Mouse (Mus musculus) intestine, embryonic 16.5 days (tissue): ENCODE measurements around the gene Synrg. TPM values are rescaled to one million over a fixed set of nuclear protein-coding genes. Genes with fewer than 3 reads are reported as not detected.

ENCODE experiments used
- ATAC-seq: fragments of 200-750 bp; cut with Nextera tagmentation; 2 replicates; pipeline ENCODE4 v1.8.0; 2017; ENCODE audit warnings: moderate TSS enrichment, moderate library complexity
- H3K27ac ChIP-seq: fragments of 300-500 bp; sonication (generic); 2 replicates; pipeline ENCODE4 v1.5.1; 2014; ENCODE audit warnings: mild to moderate bottlenecking, low read length
- H3K27me3 ChIP-seq: fragments of 300-500 bp; sonication (generic); replicated peaks from 2 replicates; pipeline ENCODE4 v1.6.1; 2014; ENCODE audit warnings: low read length, control low read depth, mixed read lengths; ENCODE audit not compliant: control insufficient read depth, insufficient read depth
- H3K36me3 ChIP-seq: fragments of 300-500 bp; sonication (generic); 2 replicates; pipeline ENCODE4 v1.6.1; 2014; ENCODE audit warnings: low read length, control low read depth; ENCODE audit not compliant: control insufficient read depth, insufficient read depth
- H3K4me1 ChIP-seq: fragments of 300-500 bp; sonication (generic); 2 replicates; pipeline ENCODE4 v1.6.1; 2014; ENCODE audit warnings: low read length, control low read depth, mixed read lengths; ENCODE audit not compliant: control insufficient read depth, insufficient read depth
- H3K4me2 ChIP-seq: fragments of 300-500 bp; sonication (generic); 2 replicates; pipeline ENCODE4 v1.6.1; 2014; ENCODE audit warnings: low read depth, low read length, control low read depth
- H3K4me3 ChIP-seq: fragments of 300-500 bp; sonication (generic); 2 replicates; pipeline ENCODE4 v1.5.1; 2014; ENCODE audit warnings: mild to moderate bottlenecking, low read length
- H3K9ac ChIP-seq: fragments of 300-500 bp; sonication (generic); 2 replicates; pipeline ENCODE4 v1.6.1; 2014; ENCODE audit warnings: low read depth, low read length
- H3K9me3 ChIP-seq: fragments of 300-500 bp; sonication (generic); 2 replicates; pipeline ENCODE4 v1.6.1; 2016; ENCODE audit warnings: low read length, control low read depth; ENCODE audit not compliant: control insufficient read depth
- WGBS: fragments of 180-500 bp; shearing (Covaris S2); extraction: QIAGEN DNeasy Blood & Tissue Kit; methylation state at CpG from one replicate; pipeline ENCODE4 v1.1.7; 2014; 5-methylcytosine and 5-hydroxymethylcytosine counted together
- polyA plus RNA-seq: library from polyadenylated mRNA; unstranded; fragments of >200 nt; fragmentation: Nextera tagmentation; extraction: Ambion mirVana; gene quantifications from 2 replicates; pipeline ENCODE4 v1.2.1, GENCODE M21; 2015

Synrg gene
- polyA plus RNA-seq, 1 experiment from 2014 or later = 6.6 TPM

DNA sequence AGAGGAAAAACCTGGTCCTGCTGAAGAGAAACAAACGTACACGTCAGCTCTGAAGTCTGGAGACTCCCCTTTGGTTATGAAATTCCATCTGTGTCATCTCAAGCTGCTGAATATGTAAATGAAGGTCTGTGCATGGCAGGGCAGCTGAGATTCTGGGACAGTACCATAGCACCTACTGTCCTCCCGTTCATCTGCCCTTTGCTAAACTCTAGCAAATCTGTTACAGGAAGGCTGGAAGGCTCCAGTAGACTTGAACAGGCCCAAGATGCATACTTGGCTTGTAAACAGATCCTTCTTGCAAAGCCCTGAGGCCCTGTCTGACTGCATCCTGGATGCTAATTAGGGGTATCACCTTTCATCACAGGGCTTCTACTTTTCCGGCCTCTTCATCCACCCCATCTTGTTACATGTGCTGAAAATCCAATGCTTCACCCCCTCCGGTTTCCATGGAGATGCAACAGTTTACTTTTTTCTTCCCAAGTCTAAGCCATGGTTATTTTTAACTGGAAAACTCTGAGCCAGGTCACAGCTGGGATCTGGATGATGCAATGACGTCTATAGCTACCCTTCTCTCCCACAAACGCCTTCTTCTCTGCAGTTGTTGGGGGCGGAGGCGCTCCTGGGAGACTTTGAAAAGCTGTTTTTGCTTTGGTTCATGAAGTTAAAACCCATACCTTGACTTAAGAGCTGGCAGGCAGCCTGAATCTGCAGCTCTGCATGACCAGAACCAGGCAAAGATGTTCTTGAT is 108.8 kb downstream of the Synrg start:
- H3K4me2 ChIP-seq = no peak overlapping the region
- H3K27me3 ChIP-seq = no peaks in the 10 kb centered on the region; the same call in 1 of the 2 replicates
- H3K36me3 ChIP-seq = no peaks in the 10 kb centered on the region
- H3K4me3 ChIP-seq = no peak overlapping the region
- no peak for ATAC-seq
- peaks cover 20% of the 10 kb centered on the region for H3K4me1 ChIP-seq
- H3K27ac ChIP-seq = no peak overlapping the region
- H3K9ac ChIP-seq = no peak overlapping the region
- no peaks in the 10 kb centered on the region for H3K9me3 ChIP-seq
- WGBS = 51% methylated on average over 9 of the region's 9 CpGs

DNA sequence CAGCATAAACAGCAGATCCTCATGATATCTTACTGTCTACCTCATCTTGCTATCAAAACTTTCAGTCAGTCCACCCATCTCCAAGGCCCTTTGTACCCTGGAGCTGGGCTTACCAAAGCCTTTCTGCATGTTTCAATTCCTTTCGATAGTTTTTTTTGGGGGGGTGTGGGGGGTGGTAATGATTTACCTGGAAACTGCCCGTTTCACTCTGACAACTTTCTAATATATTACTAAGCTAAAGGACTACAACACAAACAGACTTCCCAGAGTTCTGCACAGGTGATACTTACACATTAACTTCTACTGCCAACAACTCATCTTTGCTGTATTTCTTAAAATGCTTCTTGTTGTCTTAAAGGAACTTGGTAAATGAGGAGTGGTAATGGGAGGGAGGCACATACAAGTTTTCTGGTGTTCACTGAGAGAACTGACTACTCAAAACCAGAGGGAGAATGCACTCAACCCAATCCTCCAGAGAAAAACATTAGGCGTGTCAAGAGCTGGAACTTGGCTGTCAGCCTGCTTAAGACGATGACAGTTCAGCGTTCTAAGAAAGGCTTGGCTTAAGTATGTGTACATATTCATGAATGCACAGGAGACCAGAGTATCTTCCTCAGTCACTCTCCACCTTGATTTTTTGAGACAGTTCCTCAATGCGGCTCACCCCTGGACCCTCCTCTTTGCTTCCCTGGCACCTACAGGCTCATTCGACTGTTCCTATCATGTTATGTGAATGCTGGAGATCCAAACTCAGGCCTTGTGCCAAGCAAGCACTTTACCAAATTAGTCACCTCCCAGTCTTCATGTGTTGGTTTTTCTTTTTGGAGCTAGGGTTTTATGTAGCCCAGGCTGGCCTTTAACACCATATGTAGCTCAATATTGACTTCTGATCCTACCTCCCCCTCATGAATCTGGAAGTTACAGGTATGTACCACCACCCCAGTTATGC is 109.9 kb downstream of the Synrg start:
- Histone ChIP-seq H3K4me3 (no peak overlapping the region), H3K27ac (no peak overlapping the region), H3K9me3 (no peaks in the 10 kb centered on the region), H3K36me3 (no peaks in the 10 kb centered on the region), H3K4me1 (peaks cover 12% of the 10 kb centered on the region), H3K27me3 (no peaks in the 10 kb centered on the region; the same call in 1 of the 2 replicates), H3K4me2 (no peak overlapping the region), H3K9ac (no peak overlapping the region)
- no peak for ATAC-seq
- WGBS = 51% methylated on average over 7 of the region's 7 CpGs

DNA sequence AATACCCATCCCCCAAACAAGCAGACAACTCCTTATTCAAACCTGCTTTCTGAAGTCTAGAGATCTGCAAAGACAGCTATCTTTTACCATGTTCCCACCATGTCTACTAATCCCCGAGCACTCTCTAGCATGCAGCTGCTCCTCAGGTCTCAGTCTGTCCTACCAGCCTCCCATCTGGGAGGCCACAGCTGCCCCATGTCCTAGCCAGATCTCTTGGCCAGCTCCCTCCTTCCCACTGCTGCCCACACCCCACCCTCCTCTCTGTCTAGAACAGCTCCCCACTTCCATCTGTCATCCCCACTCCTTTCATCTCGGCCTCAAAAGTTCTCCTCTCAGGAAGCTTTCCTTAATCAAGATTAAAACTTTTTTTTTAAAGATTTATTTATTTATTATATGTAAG is 112.8 kb downstream of the Synrg start:
- no peak for ATAC-seq
- no peak overlapping the region for H3K27ac ChIP-seq
- H3K9ac ChIP-seq = no peak overlapping the region
- no peak overlapping the region for H3K4me3 ChIP-seq
- peaks cover 12% of the 10 kb centered on the region for H3K4me1 ChIP-seq
- H3K9me3 ChIP-seq = no peaks in the 10 kb centered on the region
- H3K36me3 ChIP-seq = no peaks in the 10 kb centered on the region
- no peak overlapping the region for H3K4me2 ChIP-seq
- WGBS = 69% methylated on average over 2 of the region's 2 CpGs
- H3K27me3 ChIP-seq = no peaks in the 10 kb centered on the region

DNA sequence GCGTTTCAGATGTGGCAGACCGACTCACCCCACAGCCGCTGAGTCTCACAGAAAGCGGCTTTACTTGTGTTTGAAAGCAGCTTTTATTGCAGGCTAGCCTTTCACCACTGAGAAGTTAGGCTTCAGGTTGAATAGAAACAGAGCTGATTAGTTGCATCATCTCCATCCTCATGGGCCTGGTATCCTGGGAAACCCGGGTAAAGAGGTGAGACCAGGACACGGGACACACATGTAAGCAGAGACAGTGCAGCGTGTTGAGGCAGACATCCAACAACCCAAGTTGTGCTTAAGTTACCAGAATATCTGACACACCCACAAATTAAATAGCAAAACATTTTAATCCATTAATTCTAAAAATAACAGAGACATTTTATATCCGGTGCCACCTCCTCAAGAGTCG is 114.4 kb downstream of the Synrg start:
- no peak overlapping the region for H3K27ac ChIP-seq
- WGBS = 90% methylated on average over 9 of the region's 9 CpGs

DNA sequence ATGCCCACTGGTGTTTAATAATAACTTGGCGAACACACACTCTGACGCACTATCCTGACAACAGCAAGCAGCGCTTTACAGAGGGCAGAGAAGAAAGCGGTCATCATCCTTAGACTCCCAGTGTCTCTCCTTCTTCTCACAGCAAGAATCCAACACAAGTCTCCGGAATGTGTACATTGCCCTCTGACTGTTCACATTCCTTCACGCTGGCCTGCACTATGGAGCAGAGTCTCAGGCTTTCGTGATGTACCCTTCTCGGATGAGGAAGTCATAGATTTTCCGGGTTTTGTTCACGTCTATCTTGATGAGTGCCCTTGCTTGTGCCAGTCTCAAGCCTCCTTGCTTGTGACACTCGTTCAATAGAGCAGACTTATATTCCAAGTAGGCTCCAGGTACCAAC is 115.1 kb downstream of the Synrg start:
- Histone ChIP-seq H3K4me1 (0 out of 2 replicates have a peak, but pooled peaks cover under 1% of the 10 kb centered on the region), H3K27me3 (no peaks in the 10 kb centered on the region), H3K9ac (no peak overlapping the region), H3K4me3 (no peak overlapping the region), H3K4me2 (no peak overlapping the region), H3K36me3 (peaks cover 2% of the 10 kb centered on the region; the same call in 1 of the 2 replicates), H3K9me3 (no peaks in the 10 kb centered on the region), H3K27ac (no peak overlapping the region)
- no peak for ATAC-seq
- WGBS = 83% methylated on average over 11 of the region's 11 CpGs

More for the DNA sequence above, 114.4 kb downstream of the Synrg start:
- Histone ChIP-seq H3K27me3 (no peaks in the 10 kb centered on the region), H3K9ac (no peak overlapping the region), H3K4me1 (peaks cover 8% of the 10 kb centered on the region), H3K4me2 (no peak overlapping the region), H3K36me3 (0 out of 2 replicates have a peak, but pooled peaks cover 2% of the 10 kb centered on the region), H3K4me3 (no peak overlapping the region), H3K9me3 (no peaks in the 10 kb centered on the region)
- no peak for ATAC-seq

DNA sequence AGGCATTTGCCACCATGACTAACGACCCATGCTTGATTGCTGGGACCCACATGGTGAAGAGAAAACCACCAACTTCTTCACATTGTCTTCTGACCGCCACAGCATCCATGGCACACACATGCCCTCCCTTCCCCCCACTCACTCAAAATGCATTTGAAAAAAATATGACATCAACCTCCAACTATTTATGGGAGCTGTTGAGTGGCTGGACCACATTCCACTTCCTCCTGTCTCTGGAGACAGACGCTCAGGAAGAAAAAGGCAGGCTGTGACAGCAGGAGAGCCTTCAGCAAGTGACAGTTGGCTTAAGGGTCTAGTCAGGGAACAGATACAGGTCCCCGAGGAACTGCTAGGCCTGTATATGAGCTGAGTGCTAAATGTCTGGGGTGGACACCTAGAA is 115.7 kb downstream of the Synrg start:
- no peaks in the 10 kb centered on the region for H3K4me1 ChIP-seq
- peaks cover 2% of the 10 kb centered on the region; the same call in 1 of the 2 replicates for H3K36me3 ChIP-seq
- H3K27me3 ChIP-seq = no peaks in the 10 kb centered on the region
- 71% methylated on average over 4 of the region's 4 CpGs for WGBS
- H3K4me2 ChIP-seq = no peak overlapping the region
- H3K9ac ChIP-seq = no peak overlapping the region
- no peak overlapping the region for H3K27ac ChIP-seq
- no peak overlapping the region for H3K4me3 ChIP-seq
- no peaks in the 10 kb centered on the region for H3K9me3 ChIP-seq
- no peak for ATAC-seq

DNA sequence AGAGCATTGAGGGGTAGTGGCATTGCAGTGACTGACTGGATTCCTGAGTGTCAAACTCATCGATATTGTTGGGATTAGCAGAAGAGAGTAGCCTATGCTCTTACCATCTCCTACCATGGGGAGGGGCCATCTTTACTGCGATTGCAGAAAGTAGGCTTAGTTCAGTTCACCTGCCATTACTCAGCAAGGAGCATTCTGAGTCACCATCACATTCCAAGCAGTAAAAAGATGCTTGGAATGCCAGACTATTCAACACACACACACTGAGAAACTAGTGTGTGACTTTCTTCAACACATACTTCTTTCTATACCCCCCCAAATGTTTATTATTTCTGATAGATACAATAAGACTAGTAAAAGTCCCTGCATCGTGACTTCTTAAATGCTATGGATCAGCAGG is 116.1 kb downstream of the Synrg start:
- 82% methylated on average over 3 of the region's 3 CpGs for WGBS
- ATAC-seq = no peak
- H3K4me3 ChIP-seq = no peak overlapping the region
- no peaks in the 10 kb centered on the region for H3K9me3 ChIP-seq
- H3K36me3 ChIP-seq = peaks cover 2% of the 10 kb centered on the region; the same call in 1 of the 2 replicates
- no peak overlapping the region for H3K27ac ChIP-seq
- H3K9ac ChIP-seq = no peak overlapping the region
- H3K27me3 ChIP-seq = no peaks in the 10 kb centered on the region
- H3K4me2 ChIP-seq = no peak overlapping the region
- no peaks in the 10 kb centered on the region for H3K4me1 ChIP-seq

DNA sequence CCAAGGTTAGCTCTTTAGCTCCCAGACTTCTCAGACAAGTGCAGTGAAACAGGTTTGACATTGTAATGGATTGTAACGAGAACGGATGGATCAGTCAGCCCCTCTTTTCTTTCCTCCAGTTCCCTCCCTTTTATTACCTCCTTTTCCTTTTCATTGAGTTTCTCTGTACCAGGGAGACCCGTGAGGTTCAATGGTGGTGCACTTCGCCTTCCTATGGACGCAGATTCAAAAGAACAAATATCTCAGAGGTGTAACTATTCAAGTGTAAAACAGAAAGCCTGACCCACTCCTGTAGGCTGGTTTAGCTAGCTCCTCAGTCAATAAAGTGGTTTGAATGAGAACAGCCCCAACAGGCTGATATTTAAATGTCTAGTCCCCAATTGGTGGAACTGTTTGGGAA is 117.7 kb downstream of the Synrg start:
- ATAC-seq = no peak
- Histone ChIP-seq H3K27ac (no peak overlapping the region), H3K4me2 (no peak overlapping the region), H3K4me1 (no peaks in the 10 kb centered on the region), H3K9ac (no peak overlapping the region), H3K36me3 (peaks cover 2% of the 10 kb centered on the region; the same call in 1 of the 2 replicates), H3K27me3 (no peaks in the 10 kb centered on the region), H3K9me3 (no peaks in the 10 kb centered on the region), H3K4me3 (no peak overlapping the region)
- WGBS = 95% methylated on average over 5 of the region's 5 CpGs

DNA sequence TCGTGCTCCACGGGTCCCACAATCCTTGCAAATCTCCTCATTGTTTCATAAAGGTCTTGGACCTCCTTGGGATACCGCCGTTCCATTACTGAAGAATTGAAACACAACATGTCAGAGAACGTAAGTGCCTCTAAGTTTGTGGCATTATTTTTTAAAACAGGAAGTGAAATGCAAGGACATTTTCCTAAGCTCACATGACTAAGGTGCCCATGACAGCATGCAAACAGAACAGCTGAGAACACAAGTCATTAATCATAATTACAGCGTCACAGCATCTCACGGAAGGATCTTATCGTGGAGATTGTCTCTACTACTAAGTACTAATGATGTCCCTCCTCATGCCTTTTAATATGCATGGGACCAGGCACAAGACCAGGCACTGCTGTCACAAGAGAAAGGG is 126.3 kb downstream of the Synrg start:
- H3K36me3 ChIP-seq = peaks cover 7% of the 10 kb centered on the region; the same call in 1 of the 2 replicates
- no peak for ATAC-seq
- 85% methylated on average over 8 of the region's 8 CpGs for WGBS

More for the DNA sequence above, 126.3 kb downstream of the Synrg start:
- no peaks in the 10 kb centered on the region for H3K4me1 ChIP-seq
- no peak overlapping the region for H3K27ac ChIP-seq
- no peak overlapping the region for H3K4me3 ChIP-seq
- no peaks in the 10 kb centered on the region for H3K27me3 ChIP-seq
- H3K4me2 ChIP-seq = no peak overlapping the region
- no peak overlapping the region for H3K9ac ChIP-seq
- no peaks in the 10 kb centered on the region for H3K9me3 ChIP-seq
